Mouse (Mus musculus): Measurements from ENCODE around the gene Prss33. TPM values are rescaled to one million over a fixed set of nuclear protein-coding genes. Genes with fewer than 3 reads are reported as not detected.

Gene Prss33
- total RNA-seq, 2 experiments from 2014 or later, result 0.34 to 0.48 TPM

DNA sequence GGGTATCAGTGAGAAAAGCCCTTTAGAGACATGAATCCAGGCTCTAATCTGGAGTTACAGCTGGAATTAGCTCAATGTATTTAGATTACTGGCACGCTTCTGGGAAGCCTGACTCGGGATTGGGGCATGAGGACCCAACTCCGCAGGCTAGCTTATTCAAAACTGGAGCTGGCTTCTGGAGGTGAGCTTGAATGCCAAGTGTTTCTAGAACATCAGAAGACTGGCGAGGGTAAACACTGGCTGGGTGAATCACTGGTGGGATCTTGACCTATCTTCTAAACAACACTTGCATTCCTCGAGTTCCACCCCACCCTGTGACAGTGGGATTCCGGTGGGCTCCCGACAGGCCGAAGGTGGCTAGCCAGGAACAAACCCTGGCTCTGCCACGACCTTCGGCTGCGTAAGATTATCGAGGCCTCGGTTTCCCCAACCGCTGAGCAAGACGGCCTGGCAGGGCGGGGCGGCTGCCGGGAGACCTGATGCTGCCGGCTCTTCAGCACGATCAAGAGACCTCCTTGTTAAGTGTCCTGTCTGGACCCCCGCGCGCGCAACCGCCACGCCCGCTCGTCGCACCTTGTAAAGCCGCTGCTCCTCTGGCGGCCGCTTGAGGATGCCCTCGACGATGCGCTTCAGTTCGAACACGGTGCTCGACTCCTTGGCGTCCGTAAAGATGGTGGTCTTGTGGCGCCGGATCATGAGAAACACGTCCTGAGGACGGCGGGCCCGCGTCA, 7.4 kb downstream of the Prss33 start:
- intact Hi-C loops (cut with DNase I), result no loop called here
- DNase-seq, result peak; percentile 64

DNA sequence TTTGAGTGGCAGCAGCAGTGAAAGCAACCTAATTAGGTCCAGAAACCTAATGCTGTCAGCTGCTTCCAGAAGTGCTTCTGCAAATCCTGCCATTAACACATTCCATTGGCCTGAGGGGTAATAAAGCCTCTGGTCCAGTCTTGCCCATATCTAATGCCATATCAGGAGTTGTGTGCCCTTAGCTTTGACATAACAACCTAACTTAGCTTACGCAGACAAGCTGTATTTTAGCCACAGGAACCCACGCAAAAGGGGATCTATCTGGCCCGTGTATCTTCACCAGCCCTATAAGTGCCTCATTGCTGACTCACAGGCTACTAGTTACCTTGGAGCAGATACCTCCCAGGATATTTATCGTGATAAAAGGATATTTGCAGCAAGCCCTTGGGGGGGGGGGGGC, 10.3 kb downstream of the Prss33 start:
- intact Hi-C loops (cut with DNase I), result loop anchor here (2.0 kb wide), 1 partner anchor 15 kb away; no protein-coding TSS in a partner anchor
- no peak for DNase-seq

DNA sequence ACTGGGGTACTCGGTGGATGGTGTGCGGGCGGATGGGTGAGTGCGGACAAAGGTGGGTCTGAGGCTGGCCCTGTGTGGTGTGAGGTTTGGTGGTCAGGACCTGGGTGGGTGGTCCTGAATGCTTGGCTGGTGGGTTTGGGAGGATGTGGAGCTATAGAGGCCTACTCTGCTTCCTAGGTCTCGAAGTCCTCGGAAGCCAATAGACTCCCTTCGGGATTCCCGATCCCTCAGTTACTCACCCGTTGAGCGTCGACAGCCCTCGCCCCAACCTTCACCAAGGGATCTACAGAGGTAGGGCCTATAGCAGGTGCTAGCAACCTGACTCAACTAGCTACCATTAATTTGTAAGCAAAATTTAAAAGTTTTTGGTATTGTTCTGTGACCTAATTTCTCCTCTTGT, 12.2 kb downstream of the Prss33 start:
- intact Hi-C loops (cut with DNase I), result loop anchor here (2.0 kb wide), 1 partner anchor 13 kb away; no protein-coding TSS in a partner anchor
- no peak for DNase-seq

DNA sequence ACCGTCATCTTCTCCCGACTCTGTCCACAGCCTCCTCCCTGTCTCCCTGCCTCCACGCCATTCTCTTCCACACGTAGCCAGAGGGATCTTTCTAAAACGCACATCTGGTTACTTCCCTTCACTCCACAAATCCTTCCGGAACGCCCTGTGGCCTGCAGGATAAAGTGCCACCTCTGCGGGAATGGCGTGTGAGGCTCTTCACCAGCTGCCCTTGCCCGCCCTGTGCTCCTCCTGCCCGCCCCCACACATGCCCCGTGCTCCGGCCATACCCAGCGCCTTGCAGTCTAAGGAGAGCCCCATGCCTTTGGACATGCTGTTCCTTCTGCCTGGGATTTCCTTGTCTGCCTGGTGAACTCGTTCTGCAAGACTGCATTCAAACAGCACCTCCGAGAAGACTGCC, 12.8 kb downstream of the Prss33 start:
- intact Hi-C loops (cut with DNase I), result no loop called here
- no peak for DNase-seq

DNA sequence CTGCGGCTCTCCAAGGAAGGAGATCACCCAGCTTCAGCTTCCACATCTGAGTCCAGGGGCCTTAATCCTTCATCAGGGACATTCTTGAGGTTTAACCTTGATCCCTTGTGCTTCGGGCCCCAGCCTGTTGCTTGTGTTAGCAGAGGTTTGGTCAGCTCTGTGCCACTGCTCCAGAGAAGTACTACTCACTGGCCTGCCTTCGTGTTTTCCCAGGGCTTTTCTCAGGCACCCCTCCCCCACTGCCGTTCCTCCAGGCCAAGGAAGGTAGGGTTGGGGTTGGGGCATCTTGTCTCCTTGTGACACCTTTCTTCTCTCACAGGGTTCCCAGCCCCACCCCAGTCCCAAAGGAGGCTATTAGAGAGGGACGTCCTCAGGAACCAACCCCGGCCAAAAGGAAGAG, 13.8 kb downstream of the Prss33 start:
- DNase-seq, result no peak
- intact Hi-C loops (cut with DNase I), result no loop called here

DNA sequence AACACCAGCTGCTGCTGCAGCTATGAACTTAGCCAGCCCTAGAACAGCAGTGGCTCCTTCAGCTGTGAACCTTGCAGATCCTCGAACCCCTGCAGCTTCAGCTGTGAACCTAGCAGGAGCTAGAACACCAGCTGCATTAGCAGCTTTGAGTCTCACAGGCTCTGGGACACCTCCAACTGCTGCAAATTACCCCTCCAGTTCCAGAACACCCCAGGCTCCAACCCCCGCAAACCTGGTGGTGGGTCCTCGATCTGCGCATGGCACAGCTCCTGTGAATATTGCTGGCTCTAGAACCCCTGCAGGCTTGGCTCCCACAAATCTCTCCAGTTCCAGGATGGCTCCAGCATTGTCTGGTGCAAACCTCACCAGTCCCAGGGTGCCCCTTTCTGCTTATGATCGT, 15.1 kb downstream of the Prss33 start:
- intact Hi-C loops (cut with DNase I), result no loop called here
- no peak for DNase-seq

DNA sequence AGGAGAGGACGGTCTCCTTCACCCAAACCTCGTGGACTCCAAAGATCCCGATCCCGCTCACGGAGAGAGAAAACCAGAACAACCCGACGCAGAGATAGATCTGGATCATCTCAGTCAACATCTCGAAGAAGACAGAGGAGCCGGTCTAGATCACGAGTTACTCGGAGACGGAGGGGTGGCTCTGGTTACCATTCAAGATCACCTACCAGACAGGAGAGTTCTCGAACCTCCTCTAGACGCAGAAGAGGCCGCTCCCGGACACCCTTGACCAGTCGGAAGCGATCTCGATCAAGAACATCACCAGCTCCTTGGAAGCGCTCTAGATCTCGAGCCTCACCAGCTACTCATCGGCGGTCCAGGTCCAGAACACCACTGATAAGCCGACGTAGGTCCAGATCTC, 16.6 kb downstream of the Prss33 start:
- intact Hi-C loops (cut with DNase I), result no loop called here

DNA sequence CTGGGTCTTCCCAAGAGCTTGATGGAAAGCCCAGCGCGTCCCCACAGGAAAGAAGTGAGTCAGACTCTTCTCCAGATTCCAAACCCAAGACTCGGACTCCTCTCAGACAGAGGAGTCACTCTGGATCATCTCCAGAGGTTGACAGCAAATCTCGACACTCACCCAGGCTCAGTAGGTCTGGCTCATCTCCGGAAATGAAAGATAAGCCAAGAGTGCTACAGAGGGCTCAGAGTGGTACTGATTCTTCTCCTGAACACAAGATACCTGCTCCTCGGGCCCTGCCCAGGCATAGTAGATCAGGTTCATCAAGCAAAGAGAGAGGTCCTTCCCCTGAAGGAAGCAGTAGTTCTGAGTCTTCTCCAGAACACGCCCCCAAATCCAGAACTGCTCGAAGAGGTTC, 17.3 kb downstream of the Prss33 start:
- intact Hi-C loops (cut with DNase I), result no loop called here
- no peak for DNase-seq

More for the DNA sequence above, 16.6 kb downstream of the Prss33 start:
- DNase-seq, result no peak

DNA sequence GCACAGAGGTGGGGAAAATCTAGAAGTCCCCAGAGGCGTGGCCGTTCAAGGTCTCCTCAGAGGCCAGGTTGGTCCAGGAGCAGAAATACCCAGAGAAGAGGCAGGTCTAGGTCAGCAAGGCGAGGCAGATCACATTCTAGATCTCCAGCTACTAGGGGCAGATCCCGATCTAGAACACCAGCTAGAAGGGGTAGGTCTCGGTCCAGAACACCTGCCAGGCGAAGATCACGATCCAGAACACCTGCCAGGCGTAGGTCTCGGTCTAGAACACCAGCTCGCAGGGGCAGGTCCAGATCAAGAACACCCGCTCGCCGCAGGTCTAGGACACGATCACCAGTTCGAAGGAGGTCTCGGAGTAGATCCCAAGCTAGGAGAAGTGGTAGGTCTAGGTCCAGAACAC, 20.2 kb downstream of the Prss33 start:
- DNase-seq, result no peak
- intact Hi-C loops (cut with DNase I), result no loop called here

DNA sequence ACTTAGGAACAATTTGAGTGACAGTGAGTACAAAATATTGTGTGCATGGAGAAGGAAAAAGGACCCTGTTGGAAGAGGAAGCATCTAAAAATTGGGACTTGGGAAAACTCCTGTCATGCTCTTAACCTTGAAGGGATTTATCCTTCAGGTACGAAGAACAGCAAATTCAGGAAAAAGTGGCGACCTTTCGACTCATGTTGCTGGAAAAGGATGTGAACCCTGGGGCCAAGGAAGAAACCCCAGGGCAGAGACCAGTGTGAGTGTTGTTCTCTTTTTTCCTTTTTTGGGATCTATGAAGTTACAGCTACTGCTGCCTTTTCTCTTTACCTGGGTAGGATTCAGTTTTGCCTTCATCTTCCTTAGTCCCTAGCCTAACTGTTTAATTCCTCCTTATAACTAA, 27.9 kb downstream of the Prss33 start:
- intact Hi-C loops (cut with DNase I), result no loop called here

DNA sequence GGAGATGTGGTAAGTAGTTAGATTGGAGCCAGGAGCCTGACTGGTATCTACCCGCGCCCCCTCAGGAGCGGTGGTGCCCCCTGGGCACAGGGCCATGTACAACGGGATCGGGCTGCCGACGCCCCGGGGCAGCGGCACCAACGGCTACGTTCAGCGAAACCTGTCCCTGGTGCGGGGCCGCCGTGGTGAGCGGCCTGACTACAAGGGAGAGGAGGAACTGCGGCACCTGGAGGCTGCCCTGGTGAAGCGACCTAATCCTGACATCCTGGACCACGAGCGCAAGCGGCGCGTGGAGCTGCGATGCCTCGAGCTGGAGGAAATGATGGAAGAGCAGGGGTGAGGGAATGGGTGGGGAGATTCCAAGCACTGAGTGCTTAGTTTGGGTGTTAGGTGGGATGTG, 29.0 kb downstream of the Prss33 start:
- DNase-seq, result no peak
- intact Hi-C loops (cut with DNase I), result no loop called here

More for the DNA sequence above, 27.9 kb downstream of the Prss33 start:
- no peak for DNase-seq

DNA sequence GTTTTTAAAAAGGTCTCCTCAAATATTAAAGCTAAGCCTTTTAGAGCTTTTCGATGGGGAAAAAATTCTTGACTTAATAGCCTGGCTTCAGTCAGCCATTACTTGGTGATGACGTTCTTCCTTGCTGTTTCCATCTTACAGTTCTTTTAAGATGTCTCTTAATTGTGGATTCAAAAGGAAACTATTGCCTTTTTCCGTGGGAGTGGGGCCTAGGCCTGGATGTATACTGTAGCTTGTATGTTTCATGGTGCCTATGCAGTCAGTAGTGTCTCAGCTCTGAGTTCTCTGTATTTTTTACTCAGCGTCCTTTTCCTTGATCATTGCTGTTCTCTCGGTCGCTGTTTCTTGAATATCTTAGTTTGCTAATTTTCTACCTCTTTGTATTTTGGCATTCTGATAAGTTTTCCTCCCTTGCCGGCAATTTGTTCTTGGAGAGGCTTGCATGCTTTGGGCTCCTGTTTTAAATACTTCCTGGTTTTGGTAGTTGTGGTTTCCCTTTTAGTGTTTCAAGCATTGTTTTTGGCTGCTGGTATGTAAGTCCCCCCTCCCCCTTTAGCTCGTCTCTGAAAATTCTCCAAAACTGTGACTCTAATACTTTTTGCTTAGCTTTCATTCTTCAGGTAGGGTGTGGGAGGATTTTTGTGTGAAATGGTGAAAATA, 31.3 kb downstream of the Prss33 start:
- DNase-seq, result no peak
- intact Hi-C loops (cut with DNase I), result no loop called here

DNA sequence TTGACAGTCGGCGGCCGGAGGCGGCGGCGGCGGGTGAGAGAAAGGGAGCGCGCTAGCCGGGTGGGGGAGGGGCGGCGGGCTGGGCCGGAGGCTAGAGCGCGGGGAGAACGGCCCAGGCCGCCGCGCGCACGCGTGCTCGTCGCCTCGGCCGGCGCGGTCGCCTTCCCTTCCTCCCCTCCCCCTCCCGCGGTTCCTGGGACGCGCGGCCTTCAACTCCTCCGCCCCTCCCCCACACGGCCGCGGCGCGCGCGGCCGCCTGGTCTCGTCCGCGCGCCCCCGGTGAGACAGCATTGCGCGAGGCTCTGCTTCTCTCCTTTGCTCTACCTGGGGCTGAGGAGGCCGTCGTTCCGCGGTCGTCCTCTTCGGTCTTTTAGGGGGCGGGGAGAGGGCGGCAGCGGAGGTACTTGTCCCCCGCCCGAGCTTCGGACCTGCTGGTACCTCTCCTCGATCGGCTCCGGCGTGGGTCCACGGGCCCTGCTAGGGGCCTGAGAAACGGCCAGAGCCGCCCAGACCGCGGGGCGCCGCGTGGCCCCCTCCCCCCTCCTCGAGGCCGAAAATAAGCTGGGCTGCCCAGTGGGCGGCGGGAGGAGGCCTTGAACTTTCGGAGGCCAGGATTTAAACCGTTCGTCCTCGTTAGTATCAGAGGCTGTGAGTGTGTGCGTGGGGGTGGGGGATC, 32.4 kb downstream of the Prss33 start:
- peak; percentile 92 for DNase-seq
- intact Hi-C loops (cut with DNase I), result no loop called here

DNA sequence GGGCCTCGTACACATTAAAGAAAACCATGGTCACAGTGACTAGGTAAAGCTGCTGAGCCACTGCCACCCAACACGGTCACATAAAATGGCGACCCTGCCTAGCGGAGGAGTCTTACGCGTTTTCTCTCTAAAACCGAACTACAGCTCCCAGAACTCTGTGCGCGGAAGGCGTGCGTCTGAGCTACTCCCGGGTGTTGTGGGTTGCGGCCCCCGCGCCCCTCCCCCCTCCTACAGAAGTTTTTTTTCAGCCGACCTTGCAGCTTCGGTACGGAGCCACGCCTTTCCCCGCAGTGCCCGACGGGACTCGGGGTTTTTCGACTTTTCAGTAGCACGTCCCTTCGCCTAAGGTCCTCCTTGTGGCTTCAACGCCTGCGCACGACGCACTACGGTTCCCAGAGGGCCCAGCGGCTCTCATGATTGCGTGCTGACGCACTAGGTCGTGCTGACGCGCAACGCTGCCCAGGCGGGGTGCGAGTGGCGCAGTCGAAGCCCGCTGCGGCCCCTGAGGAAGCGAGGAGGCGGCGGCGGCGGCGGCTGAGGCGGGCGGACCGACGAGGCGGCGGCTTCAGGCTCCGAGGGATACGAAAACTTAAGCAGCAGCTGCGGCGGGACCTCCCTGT, 33.0 kb downstream of the Prss33 start:
- peak; percentile 99 for DNase-seq
- intact Hi-C loops (cut with DNase I), result no loop called here

DNA sequence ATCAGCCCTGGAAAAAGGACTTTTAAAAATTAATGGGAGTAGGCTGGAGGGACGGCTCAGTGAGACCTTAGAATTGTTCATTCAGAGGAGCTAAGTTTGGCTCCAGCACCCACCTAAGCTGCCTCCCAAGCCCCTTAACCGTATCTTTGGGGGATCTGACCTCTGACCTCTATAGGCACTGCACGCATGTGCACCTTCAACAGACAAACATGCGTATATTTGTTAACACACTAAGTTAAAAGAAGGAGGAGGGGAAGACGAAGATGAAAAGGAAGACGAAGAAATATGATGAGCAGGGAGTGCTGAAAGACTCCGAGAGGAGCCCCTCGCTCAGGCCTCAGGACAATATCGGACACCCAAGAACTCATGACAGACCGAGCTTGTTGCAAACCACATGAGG, 34.2 kb downstream of the Prss33 start:
- intact Hi-C loops (cut with DNase I), result no loop called here
- no peak for DNase-seq

DNA sequence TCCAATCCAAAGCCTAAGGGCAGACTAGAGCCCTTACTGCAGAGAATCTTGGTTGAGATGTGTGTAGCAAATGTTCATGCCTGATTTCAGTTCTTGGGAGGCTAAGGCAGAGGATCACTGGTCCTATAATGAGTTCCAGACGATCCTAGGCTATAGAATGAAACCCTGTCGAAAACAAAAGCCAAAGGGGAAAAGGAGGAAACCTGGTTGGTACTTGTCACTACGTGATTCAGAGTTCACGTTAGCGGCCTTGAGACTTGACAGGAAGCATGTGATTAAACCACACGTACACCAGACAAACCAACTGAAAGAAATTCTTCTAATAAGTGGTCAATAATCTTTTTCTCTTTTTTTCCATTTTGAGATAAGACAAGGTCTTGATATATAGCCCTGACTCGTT, 38.5 kb downstream of the Prss33 start:
- DNase-seq, result no peak
- intact Hi-C loops (cut with DNase I), result no loop called here

DNA sequence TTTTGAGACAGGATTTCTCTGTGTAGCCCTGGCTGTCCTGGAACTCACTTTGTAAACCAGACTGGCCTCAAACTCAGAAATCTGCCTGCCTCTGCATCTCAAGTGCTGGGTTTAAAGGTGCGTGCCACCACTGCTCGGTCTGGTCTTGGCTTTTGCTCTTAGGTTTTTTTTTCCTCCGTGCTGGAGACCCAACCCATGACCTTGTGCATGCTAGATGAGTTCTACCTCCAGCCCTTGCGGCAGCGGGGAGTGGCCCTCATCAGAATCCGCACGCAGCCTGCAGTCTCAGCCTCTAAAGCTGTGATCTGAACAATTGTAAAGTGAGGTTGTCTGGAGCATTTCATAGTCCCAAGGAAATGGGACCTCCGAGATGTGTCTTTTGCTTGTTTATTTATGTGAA, 40.5 kb downstream of the Prss33 start:
- intact Hi-C loops (cut with DNase I), result no loop called here
- DNase-seq, result no peak

DNA sequence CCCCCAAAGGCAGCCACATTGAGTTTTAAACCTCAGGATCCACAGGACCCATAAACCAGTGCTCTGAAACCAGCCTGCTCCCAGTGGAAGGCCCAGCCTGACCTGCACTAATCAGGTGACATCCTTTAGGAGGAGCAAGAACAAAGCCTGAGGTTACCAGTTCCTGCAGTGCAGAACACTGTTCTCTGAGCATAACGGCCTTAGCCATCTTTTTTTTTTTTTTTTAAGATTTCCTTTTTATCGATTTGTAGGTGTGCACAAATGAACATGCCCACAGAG, 44.8 kb downstream of the Prss33 start:
- DNase-seq, result no peak
- intact Hi-C loops (cut with DNase I), result no loop called here

DNA sequence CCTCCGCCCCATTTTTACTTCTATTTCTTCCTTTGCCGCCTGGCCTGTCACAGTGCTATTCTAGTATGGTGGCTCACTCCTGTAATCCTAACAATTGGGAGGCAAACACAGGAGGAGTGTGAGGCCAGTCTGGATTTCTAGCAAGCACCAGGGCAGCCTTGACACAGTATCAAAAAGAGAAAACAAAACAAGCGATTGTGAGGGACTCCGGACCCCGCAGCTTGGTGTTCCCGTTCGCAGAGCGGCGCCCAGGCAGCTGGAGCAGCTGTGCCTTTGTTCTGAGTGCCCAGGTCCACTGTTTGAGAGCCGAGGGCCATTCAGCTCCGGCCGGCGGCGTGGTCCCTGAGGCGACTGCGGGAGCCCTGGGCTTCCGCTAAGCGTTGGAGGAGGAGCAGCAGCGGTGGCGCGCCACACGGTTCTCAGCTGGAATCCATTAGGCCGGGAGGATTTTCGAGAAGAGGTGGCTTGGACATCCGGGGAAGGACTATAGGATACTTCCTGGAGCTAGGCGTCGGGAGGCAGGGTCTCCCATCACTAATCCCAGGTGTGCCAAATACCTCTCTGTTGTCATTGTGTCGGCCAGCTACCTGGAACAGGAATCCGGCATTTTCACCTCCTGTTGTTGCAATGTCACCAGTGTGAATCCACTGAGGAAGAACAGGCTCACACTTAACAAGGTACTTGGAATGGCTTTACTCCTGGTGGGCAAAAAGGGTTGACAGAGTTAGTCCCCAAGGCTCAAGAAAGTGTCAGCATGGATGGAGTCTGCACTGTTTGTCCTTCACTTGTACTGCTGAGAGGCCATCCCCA, 45.4 kb downstream of the Prss33 start, which contains the start of gene Srrm2:
Gene Srrm2 (plus strand): TSS at position 264 of the 810 bp plus-strand sequence.
- DNase-seq, result peak; percentile 53
- intact Hi-C loops (cut with DNase I), result no loop called here

DNA sequence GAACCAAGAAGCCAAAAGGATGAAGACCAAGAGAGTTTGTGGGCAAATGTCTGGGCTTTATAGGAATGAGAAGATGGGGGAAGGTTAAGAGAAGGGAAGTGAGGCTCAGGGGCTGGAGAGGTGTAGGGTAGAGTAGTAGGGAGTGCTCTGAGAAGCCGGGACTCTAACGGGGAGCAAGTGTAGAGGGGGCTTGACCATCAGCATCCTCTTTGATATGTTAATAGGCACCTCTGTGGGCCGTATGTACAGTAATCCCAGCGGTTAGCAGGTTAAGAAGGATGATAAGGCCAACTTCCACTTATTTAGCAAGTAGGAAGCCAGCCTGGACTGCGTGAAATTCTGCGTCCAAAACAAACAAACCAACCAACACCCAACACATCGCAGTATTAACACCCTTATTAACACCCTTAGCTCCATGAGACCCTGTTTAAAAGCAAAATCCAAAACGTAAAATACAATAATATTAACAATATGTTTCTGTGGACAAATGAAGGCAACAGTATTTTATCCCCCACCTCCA, 46.0 kb downstream of the Prss33 start:
- intact Hi-C loops (cut with DNase I), result no loop called here
- DNase-seq, result no peak

DNA sequence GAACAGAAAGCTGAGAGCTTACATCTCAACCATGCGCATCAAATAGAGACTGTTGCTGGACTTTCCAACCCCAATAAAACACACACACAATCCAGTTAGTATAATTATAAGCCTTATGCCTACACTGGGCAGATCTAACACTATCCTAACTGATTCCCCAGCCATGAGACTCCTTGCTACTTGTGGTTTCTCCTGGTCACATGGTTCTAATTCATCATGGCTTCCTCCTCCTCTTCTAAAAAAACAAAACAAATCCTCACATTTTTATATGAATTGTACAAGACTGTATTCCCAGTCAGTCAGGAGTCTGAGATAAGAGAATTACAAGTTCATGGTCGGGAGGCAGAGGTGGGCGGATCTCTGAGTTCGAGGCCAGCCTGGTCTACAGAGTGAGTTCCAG, 46.9 kb downstream of the Prss33 start:
- intact Hi-C loops (cut with DNase I), result no loop called here
- no peak for DNase-seq
